Mouse (Mus musculus) stomach, embryonic 14.5 days (tissue): ENCODE measurements around the gene Map4k4. TPM values are rescaled to one million over a fixed set of nuclear protein-coding genes. Genes with fewer than 3 reads are reported as not detected.

Experiments used
- ATAC-seq: fragments of 200-750 bp; cut with Nextera tagmentation; 2 replicates; pipeline ENCODE4 v1.8.0; 2017; ENCODE audit warnings: low read depth, moderate TSS enrichment; ENCODE audit not compliant: insufficient number of reproducible peaks, insufficient read depth, low FRiP score
- H3K27ac ChIP-seq: fragments of 300-500 bp; sonication (generic); 2 replicates; pipeline ENCODE4 v1.5.1; 2014; ENCODE audit warnings: mild to moderate bottlenecking, low read length, moderate library complexity, mixed read lengths
- H3K27me3 ChIP-seq: fragments of 300-500 bp; sonication (generic); 2 replicates; pipeline ENCODE4 v1.6.1; 2014; ENCODE audit warnings: low read length, control low read depth, mixed read lengths; ENCODE audit not compliant: control insufficient read depth, insufficient read depth
- H3K36me3 ChIP-seq: fragments of 300-500 bp; sonication (generic); 2 replicates; pipeline ENCODE4 v1.6.1; 2014; ENCODE audit warnings: mild to moderate bottlenecking, control low read depth, low read length, moderate library complexity, mixed read lengths; ENCODE audit not compliant: control insufficient read depth, insufficient read depth
- H3K4me1 ChIP-seq: fragments of 300-500 bp; sonication (generic); 2 replicates; pipeline ENCODE4 v1.6.1; 2014; ENCODE audit warnings: low read length, control low read depth, mixed read lengths; ENCODE audit not compliant: control insufficient read depth, insufficient read depth
- H3K4me2 ChIP-seq: fragments of 300-500 bp; sonication (generic); replicated peaks from 2 replicates; pipeline ENCODE4 v1.6.1; 2014; ENCODE audit warnings: low read depth, low read length, control low read depth
- H3K4me3 ChIP-seq: fragments of 300-500 bp; sonication (generic); 2 replicates; pipeline ENCODE4 v1.5.1; 2014; ENCODE audit warnings: low read depth, low read length, control low read depth
- H3K9ac ChIP-seq: fragments of 300-500 bp; sonication (generic); replicated peaks from 2 replicates; pipeline ENCODE4 v1.6.1; 2014; ENCODE audit warnings: low read depth, mild to moderate bottlenecking, control low read depth, low read length, moderate library complexity, mixed read lengths
- H3K9me3 ChIP-seq: fragments of 300-500 bp; sonication (generic); 2 replicates; pipeline ENCODE4 v1.6.1; 2016; ENCODE audit warnings: low read depth, low read length, control low read depth; ENCODE audit not compliant: control insufficient read depth
- WGBS: fragments of 180-500 bp; shearing (Covaris S2); extraction: QIAGEN DNeasy Blood & Tissue Kit; methylation state at CpG from one replicate; pipeline ENCODE4 v1.1.7; 2014; 5-methylcytosine and 5-hydroxymethylcytosine counted together
- polyA plus RNA-seq: library from polyadenylated mRNA; unstranded; fragments of >200 nt; fragmentation: Nextera tagmentation; extraction: Ambion mirVana; gene quantifications from 2 replicates; pipeline ENCODE4 v1.2.1, GENCODE M21; 2014

The Map4k4 gene
- polyA plus RNA-seq, 1 experiment from 2014 or later, result 42.6 TPM

GRCm38 (mm10) chr1:39920616-39921015 is 19.9 kb downstream of the Map4k4 start:
- Histone ChIP-seq H3K9me3 (no peaks in the 10 kb centered on the region; the same call in 1 of the 2 replicates), H3K9ac (no peak overlapping the region), H3K27me3 (no peaks in the 10 kb centered on the region), H3K27ac (no peak overlapping the region), H3K4me1 (peaks cover 25% of the 10 kb centered on the region), H3K36me3 (no peaks in the 10 kb centered on the region; the same call in 1 of the 2 replicates), H3K4me2 (no peak overlapping the region), H3K4me3 (no peak overlapping the region)
- ATAC-seq, result no peak
- 64% methylated on average over 2 of the region's 2 CpGs for WGBS

GRCm38 (mm10) chr1:39921996-39922395 is 21.3 kb downstream of the Map4k4 start:
- WGBS, result 81% methylated on average over 3 of the region's 3 CpGs
- Histone ChIP-seq H3K9me3 (no peaks in the 10 kb centered on the region), H3K4me3 (no peak overlapping the region), H3K27ac (no peak overlapping the region; the same call in 1 of the 2 replicates), H3K4me2 (no peak overlapping the region), H3K4me1 (peaks cover 27% of the 10 kb centered on the region), H3K27me3 (no peaks in the 10 kb centered on the region), H3K36me3 (no peaks in the 10 kb centered on the region; the same call in 1 of the 2 replicates), H3K9ac (no peak overlapping the region)
- no peak for ATAC-seq

- H3K4me2 ChIP-seq, result no peak overlapping the region
- no peaks in the 10 kb centered on the region; the same call in 1 of the 2 replicates for H3K36me3 ChIP-seq
- no peaks in the 10 kb centered on the region for H3K27me3 ChIP-seq
- peaks cover 32% of the 10 kb centered on the region for H3K4me1 ChIP-seq
- no peaks in the 10 kb centered on the region for H3K9me3 ChIP-seq
- H3K9ac ChIP-seq, result no peak overlapping the region
- WGBS, result 42% methylated on average over 8 of the region's 8 CpGs
- H3K27ac ChIP-seq, result peak overlapping the region; percentile 41; the same call in 1 of the 2 replicates
- H3K4me3 ChIP-seq, result no peak overlapping the region
- ATAC-seq, result 0 out of 2 replicates have a peak, but pooled peaks have one; percentile 25
Observed at GRCm38 (mm10) chr1:39922714-39923113, 22.0 kb downstream of the Map4k4 start.

- H3K4me1 ChIP-seq, result peaks cover 32% of the 10 kb centered on the region
- no peaks in the 10 kb centered on the region for H3K9me3 ChIP-seq
- H3K9ac ChIP-seq, result no peak overlapping the region
- H3K4me2 ChIP-seq, result no peak overlapping the region
- peak overlapping the region; percentile 41; the same call in 1 of the 2 replicates for H3K27ac ChIP-seq
- no peak overlapping the region for H3K4me3 ChIP-seq
- 28% methylated on average over 15 of the region's 15 CpGs for WGBS
- no peaks in the 10 kb centered on the region for H3K27me3 ChIP-seq
- no peak for ATAC-seq
- no peaks in the 10 kb centered on the region; the same call in 1 of the 2 replicates for H3K36me3 ChIP-seq
Observed at GRCm38 (mm10) chr1:39923395-39924337, 23.0 kb downstream of the Map4k4 start.

GRCm38 (mm10) chr1:39931055-39931454 is 30.3 kb downstream of the Map4k4 start:
- Histone ChIP-seq H3K27ac (no peak overlapping the region), H3K9me3 (no peaks in the 10 kb centered on the region), H3K27me3 (no peaks in the 10 kb centered on the region), H3K36me3 (no peaks in the 10 kb centered on the region), H3K9ac (no peak overlapping the region), H3K4me1 (peaks cover 65% of the 10 kb centered on the region), H3K4me2 (no peak overlapping the region), H3K4me3 (no peak overlapping the region)
- no peak for ATAC-seq
- 64% methylated on average over 7 of the region's 7 CpGs for whole genome bisulfite sequencing

GRCm38 (mm10) chr1:39932216-39932739 is 31.6 kb downstream of the Map4k4 start:
- Histone ChIP-seq H3K27me3 (no peaks in the 10 kb centered on the region), H3K9ac (no peak overlapping the region), H3K9me3 (no peaks in the 10 kb centered on the region), H3K36me3 (no peaks in the 10 kb centered on the region), H3K4me3 (no peak overlapping the region), H3K27ac (no peak overlapping the region), H3K4me2 (no peak overlapping the region), H3K4me1 (peaks cover 61% of the 10 kb centered on the region)
- 43% methylated on average over 9 of the region's 9 CpGs for WGBS
- no peak for ATAC-seq

- H3K4me2 ChIP-seq, result no peak overlapping the region
- H3K4me3 ChIP-seq, result no peak overlapping the region
- peaks cover 64% of the 10 kb centered on the region for H3K4me1 ChIP-seq
- no peak overlapping the region for H3K9ac ChIP-seq
- WGBS, result 54% methylated on average over 10 of the region's 10 CpGs
- H3K36me3 ChIP-seq, result no peaks in the 10 kb centered on the region
- H3K27ac ChIP-seq, result no peak overlapping the region
- H3K27me3 ChIP-seq, result no peaks in the 10 kb centered on the region
- H3K9me3 ChIP-seq, result no peaks in the 10 kb centered on the region
- no peak for ATAC-seq
Observed at GRCm38 (mm10) chr1:39932922-39933321, 32.2 kb downstream of the Map4k4 start.

- H3K4me2 ChIP-seq, result 0 out of 2 replicates have a peak overlapping the region, but pooled peaks have one; percentile 13
- ATAC-seq, result no peak
- no peak overlapping the region for H3K4me3 ChIP-seq
- H3K36me3 ChIP-seq, result no peaks in the 10 kb centered on the region
- WGBS, result 37% methylated on average over 8 of the region's 8 CpGs
- no peaks in the 10 kb centered on the region for H3K9me3 ChIP-seq
- H3K9ac ChIP-seq, result no peak overlapping the region
- H3K27me3 ChIP-seq, result no peaks in the 10 kb centered on the region
- H3K4me1 ChIP-seq, result peaks cover 62% of the 10 kb centered on the region
- no peak overlapping the region for H3K27ac ChIP-seq
Observed at GRCm38 (mm10) chr1:39934954-39935353, 34.2 kb downstream of the Map4k4 start.
